Mouse (Mus musculus): ENCODE results near the gene Uba7. TPM values are rescaled to one million over a fixed set of nuclear protein-coding genes. Genes with fewer than 3 reads are reported as not detected.

Uba7 gene
- polyA plus RNA-seq, 1 experiment from 2014 or later = 33.2 TPM

- Histone ChIP-seq H3K27me3 (replicated peaks; ENCODE audit: insufficient read depth, low read length) (no peaks in the 10 kb centered on the region), H3K9ac (replicated peaks; ENCODE audit: low read depth) (peak overlapping the region; percentile 32; the same call in 1 of the 2 replicates), H3K4me3 (ENCODE audit: low read depth, low read length) (peak overlapping the region; percentile 59), H3K36me3 (ENCODE audit: insufficient read depth, low read length) (0 out of 2 replicates have a peak, but pooled peaks cover 14% of the 10 kb centered on the region), H3K4me1 (ENCODE audit: insufficient read depth, low read depth, low read length) (peaks cover 11% of the 10 kb centered on the region; the same call in 1 of the 2 replicates), H3K9me3 (ENCODE audit: low read length) (no peaks in the 10 kb centered on the region), H3K4me2 (replicated peaks; ENCODE audit: low read depth, low read length) (peak overlapping the region; percentile 70), H3K27ac (ENCODE audit: low read length) (peak overlapping the region; percentile 92)
- ATAC-seq (peak; percentile 15), DNase-seq (ENCODE audit: low spot score) (peak; percentile 79)
- 27% methylated on average over 7 of the region's 7 CpGs for WGBS
- TF ChIP-seq CTCF (IDR thresholded peaks at IDR 0.05) = no peak
- peak; percentile 33; the same call in 1 of the 2 replicates for TF ChIP-seq EP300 (IDR thresholded peaks at IDR 0.05)
Measured at GRCm38 (mm10) chr9:107981684-107982605, 6.6 kb downstream of the Uba7 start.

GRCm38 (mm10) chr9:107982681-107983346 is 7.5 kb downstream of the Uba7 start, which contains the start of gene Gm20661:
Gm20661 (plus strand) TSS chr9:107983058.
- Histone ChIP-seq H3K36me3 (ENCODE audit: insufficient read depth, low read length) (0 out of 2 replicates have a peak, but pooled peaks cover 14% of the 10 kb centered on the region), H3K9me3 (ENCODE audit: low read length) (no peaks in the 10 kb centered on the region), H3K4me3 (ENCODE audit: low read depth, low read length) (peak within 1 kb of the TSS; percentile 59), H3K27ac (ENCODE audit: low read length) (peak within 1 kb of the TSS; percentile 92), H3K4me1 (ENCODE audit: insufficient read depth, low read depth, low read length) (peaks cover 11% of the 10 kb centered on the region; the same call in 1 of the 2 replicates), H3K27me3 (replicated peaks; ENCODE audit: insufficient read depth, low read length) (no peaks in the 10 kb centered on the region), H3K9ac (replicated peaks; ENCODE audit: low read depth) (peak within 1 kb of the TSS; percentile 44), H3K4me2 (replicated peaks; ENCODE audit: low read depth, low read length) (peak within 1 kb of the TSS; percentile 70)
- DNase-seq (ENCODE audit: low spot score) (peak; percentile 94), ATAC-seq (peak; percentile 77)
- WGBS = 16% methylated on average over 14 of the region's 14 CpGs
- TF ChIP-seq EP300 (IDR thresholded peaks at IDR 0.05) (peak; percentile 91), CTCF (IDR thresholded peaks at IDR 0.05) (no peak)

GRCm38 (mm10) chr9:107983421-107983890 is 8.2 kb downstream of the Uba7 start:
- TF ChIP-seq CTCF (IDR thresholded peaks at IDR 0.05) (no peak), EP300 (IDR thresholded peaks at IDR 0.05) (no peak; the same call in 1 of the 2 replicates)
- 0 out of 2 replicates have a peak, but pooled peaks cover 14% of the 10 kb centered on the region for H3K36me3 ChIP-seq (ENCODE audit: insufficient read depth, low read length)
- H3K27ac ChIP-seq (ENCODE audit: low read length) = peak overlapping the region; percentile 92
- H3K4me2 ChIP-seq (replicated peaks; ENCODE audit: low read depth, low read length) = peak overlapping the region; percentile 70
- ATAC-seq = peak; percentile 77
- peaks cover 11% of the 10 kb centered on the region; the same call in 1 of the 2 replicates for H3K4me1 ChIP-seq (ENCODE audit: insufficient read depth, low read depth, low read length)
- H3K4me3 ChIP-seq (ENCODE audit: low read depth, low read length) = peak overlapping the region; percentile 59; the same call in 1 of the 2 replicates
- no peaks in the 10 kb centered on the region for H3K27me3 ChIP-seq (replicated peaks; ENCODE audit: insufficient read depth, low read length)
- peak; percentile 94 for DNase-seq (ENCODE audit: low spot score)
- 3% methylated on average over 4 of the region's 4 CpGs for WGBS
- no peaks in the 10 kb centered on the region for H3K9me3 ChIP-seq (ENCODE audit: low read length)
- peak overlapping the region; percentile 44; the same call in 1 of the 2 replicates for H3K9ac ChIP-seq (replicated peaks; ENCODE audit: low read depth)

GRCm38 (mm10) chr9:107984052-107984753 is 8.9 kb downstream of the Uba7 start:
- ATAC-seq (no peak), DNase-seq (ENCODE audit: low spot score) (no peak)
- Histone ChIP-seq H3K4me3 (ENCODE audit: low read depth, low read length) (peak overlapping the region; percentile 59), H3K9me3 (ENCODE audit: low read length) (no peaks in the 10 kb centered on the region), H3K36me3 (ENCODE audit: insufficient read depth, low read length) (0 out of 2 replicates have a peak, but pooled peaks cover 11% of the 10 kb centered on the region), H3K4me2 (replicated peaks; ENCODE audit: low read depth, low read length) (peak overlapping the region; percentile 70), H3K27me3 (replicated peaks; ENCODE audit: insufficient read depth, low read length) (no peaks in the 10 kb centered on the region), H3K4me1 (ENCODE audit: insufficient read depth, low read depth, low read length) (peaks cover 11% of the 10 kb centered on the region; the same call in 1 of the 2 replicates), H3K27ac (ENCODE audit: low read length) (peak overlapping the region; percentile 92), H3K9ac (replicated peaks; ENCODE audit: low read depth) (peak overlapping the region; percentile 44)
- 23% methylated on average over 19 of the region's 19 CpGs for WGBS
- TF ChIP-seq CTCF (IDR thresholded peaks at IDR 0.05) (no peak), EP300 (IDR thresholded peaks at IDR 0.05) (no peak)

GRCm38 (mm10) chr9:107984754-107985055 is 9.4 kb downstream of the Uba7 start:
- Histone ChIP-seq H3K9me3 (ENCODE audit: low read length) (no peaks in the 10 kb centered on the region), H3K27me3 (replicated peaks; ENCODE audit: insufficient read depth, low read length) (no peaks in the 10 kb centered on the region), H3K27ac (ENCODE audit: low read length) (peak overlapping the region; percentile 92), H3K9ac (replicated peaks; ENCODE audit: low read depth) (peak overlapping the region; percentile 44), H3K36me3 (ENCODE audit: insufficient read depth, low read length) (0 out of 2 replicates have a peak, but pooled peaks cover 6% of the 10 kb centered on the region), H3K4me1 (ENCODE audit: insufficient read depth, low read depth, low read length) (peaks cover 11% of the 10 kb centered on the region; the same call in 1 of the 2 replicates), H3K4me2 (replicated peaks; ENCODE audit: low read depth, low read length) (peak overlapping the region; percentile 70), H3K4me3 (ENCODE audit: low read depth, low read length) (peak overlapping the region; percentile 59)
- DNase-seq (ENCODE audit: low spot score) (no peak), ATAC-seq (no peak)
- WGBS = 32% methylated on average over 9 of the region's 9 CpGs
- no peak for TF ChIP-seq EP300 (IDR thresholded peaks at IDR 0.05)
- no peak for TF ChIP-seq CTCF (IDR thresholded peaks at IDR 0.05)
